Mouse (Mus musculus) liver, embryonic 15.5 days (tissue): Measurements from ENCODE around the gene Olfr463. TPM values are rescaled to one million over a fixed set of nuclear protein-coding genes. Genes with fewer than 3 reads are reported as not detected.

Source experiments
- ATAC-seq: fragments of 200-750 bp; cut with Nextera tagmentation; 2 replicates; pipeline ENCODE4 v1.8.0; 2017; ENCODE audit warnings: moderate number of reproducible peaks, mild to moderate bottlenecking, moderate library complexity; ENCODE audit not compliant: insufficient read depth
- H3K27ac ChIP-seq: fragments of 300-500 bp; sonication (generic); replicated peaks from 2 replicates; pipeline ENCODE4 v1.5.1; 2015; ENCODE audit warnings: mild to moderate bottlenecking, inconsistent platforms
- H3K27me3 ChIP-seq: fragments of 300-500 bp; sonication (generic); 2 replicates; pipeline ENCODE4 v1.6.1; 2015; ENCODE audit warnings: mild to moderate bottlenecking, inconsistent platforms
- H3K36me3 ChIP-seq: fragments of 300-500 bp; sonication (generic); replicated peaks from 2 replicates; pipeline ENCODE4 v1.6.1; 2015; ENCODE audit warnings: moderate library complexity, mild to moderate bottlenecking, inconsistent platforms
- H3K4me1 ChIP-seq: fragments of 300-500 bp; sonication (generic); replicated peaks from 2 replicates; pipeline ENCODE4 v1.6.1; 2015; ENCODE audit warnings: inconsistent platforms
- H3K4me2 ChIP-seq: fragments of 300-500 bp; sonication (generic); 2 replicates; pipeline ENCODE4 v1.6.1; 2015; ENCODE audit warnings: moderate library complexity, mild to moderate bottlenecking, inconsistent platforms
- H3K4me3 ChIP-seq: fragments of 300-500 bp; sonication (generic); replicated peaks from 2 replicates; pipeline ENCODE4 v1.5.1; 2015; ENCODE audit warnings: mild to moderate bottlenecking, inconsistent platforms
- H3K9ac ChIP-seq: fragments of 300-500 bp; sonication (generic); 2 replicates; pipeline ENCODE4 v1.6.1; 2015; ENCODE audit warnings: moderate library complexity, mild to moderate bottlenecking, inconsistent platforms
- H3K9me3 ChIP-seq: fragments of 300-500 bp; sonication (generic); replicated peaks from 2 replicates; pipeline ENCODE4 v1.6.1; 2016; ENCODE audit warnings: inconsistent platforms
- WGBS: fragments of 180-500 bp; shearing (Covaris S2); methylation state at CpG from one replicate; pipeline ENCODE4 v1.1.7; 2015; ENCODE audit warnings: mixed read lengths; ENCODE audit not compliant: insufficient replicate concordance; 5-methylcytosine and 5-hydroxymethylcytosine counted together
- polyA plus RNA-seq: library from polyadenylated mRNA; unstranded; fragments of >200 nt; fragmentation: Nextera tagmentation; extraction: Ambion mirVana; gene quantifications from 2 replicates; pipeline ENCODE4 v1.2.1, GENCODE M21; 2015

Olfr463 gene
- polyA plus RNA-seq, 1 experiment from 2014 or later: not detected

- ATAC-seq: no peak
- H3K4me1 ChIP-seq: no peaks in the 10 kb centered on the region
- 47% methylated on average over 6 of the region's 6 CpGs for WGBS
Observed at GRCm38 (mm10) chr11:87847884-87848283, 49.3 kb downstream of the Olfr463 start.

DNA sequence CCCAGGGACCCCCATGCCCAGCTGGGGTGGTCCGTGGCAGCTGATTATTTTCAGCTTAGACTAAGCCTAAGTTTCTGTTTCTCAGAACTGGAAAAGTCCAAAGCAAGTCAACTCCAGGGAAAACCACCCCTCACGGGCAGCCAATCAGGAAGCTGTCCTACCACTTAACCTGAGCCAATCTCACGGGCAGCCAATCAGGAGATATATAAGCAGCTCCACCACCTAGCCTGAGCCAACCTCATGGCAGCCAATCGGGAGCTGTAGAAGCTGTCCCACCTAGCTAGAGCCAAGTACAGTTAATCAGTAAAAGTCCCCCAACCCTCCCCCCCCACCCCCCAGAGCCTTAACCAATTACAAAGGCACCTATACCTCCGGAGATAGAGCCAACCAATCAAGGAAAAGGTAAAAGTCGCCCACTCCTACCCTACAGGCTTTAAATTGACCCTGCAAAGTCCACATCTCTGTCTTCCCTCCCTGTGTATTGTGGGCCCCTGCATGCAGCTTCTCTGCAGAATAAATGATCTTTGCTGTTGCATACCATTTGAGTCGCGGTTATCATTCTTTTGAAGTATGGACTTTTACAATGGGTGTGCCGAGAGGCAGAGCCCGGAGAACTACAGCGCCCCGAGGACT, 50.1 kb downstream of the Olfr463 start:
- Histone ChIP-seq H3K9me3 (no peaks in the 10 kb centered on the region), H3K9ac (no peak overlapping the region), H3K27me3 (no peaks in the 10 kb centered on the region), H3K36me3 (no peaks in the 10 kb centered on the region), H3K4me2 (no peak overlapping the region), H3K4me3 (no peak overlapping the region), H3K4me1 (no peaks in the 10 kb centered on the region), H3K27ac (no peak overlapping the region)
- no peak for ATAC-seq
- WGBS: 61% methylated on average over 12 of the region's 12 CpGs

More at GRCm38 (mm10) chr11:87847884-87848283, 49.3 kb downstream of the Olfr463 start:
- Histone ChIP-seq H3K27ac (no peak overlapping the region), H3K4me3 (no peak overlapping the region), H3K36me3 (no peaks in the 10 kb centered on the region), H3K4me2 (no peak overlapping the region), H3K27me3 (no peaks in the 10 kb centered on the region), H3K9me3 (no peaks in the 10 kb centered on the region), H3K9ac (no peak overlapping the region)

Other genes starting within 250 kb of the Olfr463 start
- 5.0 and 5.6 TPM in 2 replicates for gene Rnf43, start 234.7 kb downstream of the Olfr463 start, polyA plus RNA-seq
- gene Supt4a, start 159.8 kb downstream of the Olfr463 start, polyA plus RNA-seq: 177 and 195 TPM in 2 replicates
- 3.3 and 3.5 TPM in 2 replicates for gene Tspoap1, start 136.8 kb downstream of the Olfr463 start, polyA plus RNA-seq
- 448 and 474 TPM in 2 replicates for gene Mpo, start 103.8 kb downstream of the Olfr463 start, polyA plus RNA-seq
- 0.03 TPM in 1 of 2 replicates, not detected in the other for gene Lpo, start 69.1 kb downstream of the Olfr463 start, polyA plus RNA-seq
- gene Mks1, start 44.2 kb downstream of the Olfr463 start, polyA plus RNA-seq: 1.2 and 1.4 TPM in 2 replicates
- 1.2 and 3.6 TPM in 2 replicates for gene Epx, start 21.9 kb downstream of the Olfr463 start, polyA plus RNA-seq
- not detected in 2 replicates for gene Olfr462, start 5.1 kb downstream of the Olfr463 start, polyA plus RNA-seq
- gene Olfr464, start 23.6 kb upstream of the Olfr463 start, polyA plus RNA-seq: not detected in 2 replicates
- 6.6 and 6.9 TPM in 2 replicates for gene Dynll2, start 90.1 kb upstream of the Olfr463 start, polyA plus RNA-seq
- gene Srsf1, start 150.0 kb upstream of the Olfr463 start, polyA plus RNA-seq: 108 and 113 TPM in 2 replicates
- gene Vezf1, start 170.9 kb upstream of the Olfr463 start, polyA plus RNA-seq: 8.3 and 8.6 TPM in 2 replicates
- 1.1 and 1.5 TPM in 2 replicates for gene Cuedc1, start 200.7 kb upstream of the Olfr463 start, polyA plus RNA-seq